Mouse (Mus musculus) 416B (cell line): ENCODE data around the gene Klhl21.

Source experiments
- DNase-seq: peaks from one replicate; pipeline ENCODE4 v3.0.0; 2011; ENCODE audit warnings: low read depth

Gene Klhl21

GRCm38 (mm10) chr4:152021568-152022097, 13.0 kb downstream of the Klhl21 start:
- no peak for DNase-seq

- DNase-seq = no peak
Measured at GRCm38 (mm10) chr4:152022506-152022905, 13.9 kb downstream of the Klhl21 start.

DNA sequence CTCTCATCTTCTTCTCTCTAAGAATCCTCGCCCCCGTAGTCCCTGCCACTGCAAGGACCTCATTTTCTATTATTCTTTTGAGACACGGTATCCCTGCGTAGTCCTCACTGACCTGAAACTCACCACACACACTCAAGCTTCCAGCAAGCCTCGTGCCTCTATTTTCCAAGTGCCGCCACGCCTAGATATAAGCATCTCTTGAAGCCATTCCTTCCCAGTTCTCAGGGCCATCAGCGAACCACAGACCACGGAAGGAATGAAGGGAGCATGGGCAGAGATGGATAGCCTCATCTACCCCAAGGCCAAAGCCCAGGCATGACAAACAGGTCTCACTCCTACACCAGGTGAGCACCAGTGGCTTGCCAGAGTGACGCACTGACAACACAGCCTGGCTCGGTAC, 15.9 kb downstream of the Klhl21 start:
- no peak for DNase-seq

DNA sequence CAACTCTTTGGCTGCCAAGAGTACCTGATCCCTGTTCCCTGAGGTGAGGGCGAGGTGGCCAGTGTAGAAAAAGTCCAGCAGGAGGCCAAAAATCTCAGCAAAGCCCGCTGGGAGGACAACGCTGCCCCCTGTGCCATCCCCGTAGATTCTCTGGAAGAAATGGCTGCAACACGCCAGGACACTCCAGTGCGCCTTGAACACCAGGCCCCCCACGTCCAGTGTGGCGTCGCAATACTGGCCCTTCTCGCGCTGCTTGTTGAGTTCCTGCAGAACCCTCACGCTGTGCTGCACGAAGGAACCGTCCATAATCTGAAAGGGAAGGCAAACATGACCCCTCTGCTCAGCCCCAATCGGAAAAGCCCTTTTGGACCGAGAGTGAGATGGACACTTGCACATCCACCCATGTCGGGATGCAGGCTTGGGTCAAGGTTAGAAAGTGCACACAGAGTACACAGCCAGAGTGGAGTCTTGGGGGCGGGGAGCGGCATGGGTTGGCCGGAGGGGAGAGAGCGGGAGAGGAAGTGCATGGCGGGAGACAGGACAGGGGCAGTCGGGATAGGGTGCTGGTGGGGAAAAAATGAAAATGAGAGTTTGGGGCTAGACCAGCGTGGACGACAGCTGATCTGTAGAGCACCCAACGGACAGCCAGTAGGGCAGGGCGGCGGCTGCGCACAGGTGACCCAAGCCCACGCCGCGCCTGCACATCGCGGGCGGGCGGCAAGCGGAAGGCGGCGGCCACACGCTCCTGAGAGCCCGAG, 18.3 kb downstream of the Klhl21 start:
- no peak for DNase-seq

DNA sequence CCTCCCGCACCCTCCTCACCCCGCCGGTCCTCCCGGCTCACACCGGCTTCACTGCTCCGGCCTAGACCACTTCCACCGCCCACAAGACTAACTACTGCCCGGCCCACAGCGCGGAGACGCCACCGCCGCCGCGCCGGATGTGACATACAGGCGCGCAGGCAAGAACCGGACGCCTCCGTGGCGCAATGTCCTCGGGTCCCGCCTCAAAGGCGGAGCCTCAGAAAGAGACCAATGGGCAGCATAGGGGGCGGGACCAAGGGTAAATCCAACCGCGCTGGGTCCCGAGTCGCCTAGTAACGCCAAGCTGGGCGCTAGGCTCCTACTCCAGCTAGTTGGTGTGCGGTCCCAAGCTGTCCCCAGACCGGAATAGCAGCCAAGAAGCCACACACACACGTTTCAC, 18.9 kb downstream of the Klhl21 start, which contains the start of gene Zbtb48:
Zbtb48 (minus strand) TSS at position 148 of the 400 bp plus-strand sequence.
- DNase-seq = peak; percentile 96

DNA sequence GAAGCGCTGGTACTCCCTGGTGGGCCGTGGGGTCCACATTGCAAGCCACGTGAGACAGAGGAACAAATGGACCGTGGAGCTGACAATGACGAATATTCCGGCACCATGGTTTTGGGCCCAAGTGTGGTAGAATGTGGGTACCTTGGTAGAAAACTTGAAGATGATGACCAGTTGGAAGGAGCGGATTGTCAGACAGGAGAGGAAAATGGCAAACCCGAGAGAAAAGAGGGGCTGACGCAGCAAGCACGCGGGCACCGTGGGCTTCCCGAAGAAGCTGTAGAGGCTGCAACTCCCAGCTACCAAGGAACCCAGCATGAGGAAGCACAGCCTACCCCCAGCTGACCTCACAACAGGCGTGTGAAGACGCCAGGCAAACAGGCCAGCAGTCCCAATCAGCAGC, 19.9 kb downstream of the Klhl21 start:
- no peak for DNase-seq

GRCm38 (mm10) chr4:152029087-152029486, 20.5 kb downstream of the Klhl21 start:
- peak; percentile 41 for DNase-seq

DNA sequence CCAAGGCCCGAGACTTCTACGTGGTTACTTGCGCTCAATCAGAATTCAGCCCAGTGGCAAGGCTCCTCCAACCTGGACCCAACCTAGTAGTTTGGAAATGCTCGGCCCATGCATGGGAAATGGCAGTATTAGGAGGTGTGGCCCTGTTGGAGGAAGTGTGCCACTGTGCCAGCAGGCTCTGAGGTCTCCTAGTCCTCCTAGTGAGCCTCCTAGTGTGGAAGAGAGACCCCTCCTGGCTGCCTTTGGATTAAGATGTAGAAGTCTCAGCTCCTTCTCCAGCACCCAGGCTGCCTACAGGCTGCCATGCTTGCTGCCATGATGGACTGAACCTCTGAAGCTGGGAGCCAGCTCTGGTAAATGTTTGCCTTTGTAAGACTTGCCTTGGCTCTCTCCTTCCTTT, 21.4 kb downstream of the Klhl21 start:
- peak; percentile 64 for DNase-seq

DNA sequence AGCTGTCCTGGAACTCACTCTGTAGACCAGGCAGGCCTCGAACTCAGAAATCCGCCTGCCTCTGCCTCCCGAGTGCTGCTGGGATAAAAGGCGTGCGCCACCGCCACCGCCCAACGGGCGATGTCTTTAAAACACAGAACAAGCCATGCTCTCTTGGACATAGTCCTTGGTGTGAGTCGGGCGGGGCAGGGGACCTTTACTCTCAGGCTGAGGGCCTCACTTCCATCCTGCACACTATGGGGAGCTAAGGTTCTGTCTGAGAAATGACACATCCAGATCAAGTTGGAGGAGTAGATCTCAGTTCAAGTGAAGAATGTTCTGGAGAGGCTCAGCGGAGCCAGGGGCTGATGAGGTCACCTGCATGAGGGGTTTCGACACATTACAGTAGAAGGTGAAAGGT, 24.3 kb downstream of the Klhl21 start:
- no peak for DNase-seq

GRCm38 (mm10) chr4:152036464-152036863, 27.9 kb downstream of the Klhl21 start:
- peak; percentile 46 for DNase-seq

GRCm38 (mm10) chr4:152038225-152038984, 29.8 kb downstream of the Klhl21 start, which contains the start of gene Tas1r1:
Gene Tas1r1 (minus strand): TSS chr4:152038568.
- peak; percentile 75 for DNase-seq

- peak; percentile 90 for DNase-seq
Measured at GRCm38 (mm10) chr4:152038985-152039830, 30.6 kb downstream of the Klhl21 start, which contains the start of gene Nol9. Gene Nol9 (plus strand): TSS chr4:152039321.

- peak; percentile 15 for DNase-seq
Measured at GRCm38 (mm10) chr4:152039831-152040310, 31.3 kb downstream of the Klhl21 start.

DNA sequence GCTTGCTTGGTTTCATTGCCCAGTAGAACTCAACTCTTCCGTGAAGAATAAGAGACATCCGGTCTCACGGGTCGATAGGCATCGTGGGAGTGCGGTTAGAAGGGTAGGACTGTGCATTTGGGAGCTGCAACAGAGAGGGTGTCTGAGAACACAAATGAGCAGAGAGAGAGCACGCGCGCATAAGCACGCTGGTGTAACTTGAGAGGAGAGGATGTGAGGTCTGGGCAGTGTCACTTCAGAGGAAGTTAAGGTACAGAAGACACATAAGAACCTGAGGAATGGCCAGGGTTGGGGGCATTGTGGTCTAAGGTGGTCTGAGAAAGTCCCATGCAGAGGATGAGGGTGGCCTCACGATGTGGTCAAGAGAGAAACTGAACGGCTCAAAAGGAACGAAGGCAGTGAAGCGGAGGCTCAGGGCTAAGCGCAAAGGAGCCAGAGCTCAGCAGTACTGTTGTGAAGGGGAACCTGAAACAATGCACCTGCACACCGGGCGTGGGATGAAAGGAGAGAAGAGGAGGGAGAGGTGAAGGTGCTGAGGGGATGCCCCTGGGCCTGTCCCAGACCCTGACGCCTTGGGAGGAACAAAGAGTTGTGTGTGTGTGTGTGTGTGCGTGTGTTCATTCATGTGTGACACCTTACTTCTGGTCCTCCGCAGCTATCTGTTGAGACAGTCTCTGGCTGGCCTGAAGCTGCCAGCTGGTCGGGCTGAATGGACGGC, 33.5 kb downstream of the Klhl21 start:
- DNase-seq = no peak

DNA sequence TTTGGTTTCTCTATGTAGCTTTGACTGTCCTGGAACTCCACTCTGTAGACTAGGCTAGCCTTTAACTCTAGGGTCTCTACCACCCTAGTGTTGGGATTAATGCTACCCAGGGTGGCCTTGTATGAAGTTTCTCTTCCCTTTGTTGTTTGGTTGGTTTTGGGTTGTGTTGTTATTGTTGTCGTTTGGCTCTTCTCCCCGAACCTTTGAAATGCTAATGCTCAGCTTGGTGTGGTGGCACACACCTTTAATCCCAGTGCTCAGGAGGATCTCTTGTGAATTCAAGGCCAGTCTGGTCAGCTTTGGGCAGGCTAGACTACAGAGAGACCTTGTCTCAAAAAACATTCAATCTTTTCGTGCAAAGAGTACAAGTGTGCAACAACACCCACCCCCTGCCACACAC, 34.6 kb downstream of the Klhl21 start:
- DNase-seq = no peak

DNA sequence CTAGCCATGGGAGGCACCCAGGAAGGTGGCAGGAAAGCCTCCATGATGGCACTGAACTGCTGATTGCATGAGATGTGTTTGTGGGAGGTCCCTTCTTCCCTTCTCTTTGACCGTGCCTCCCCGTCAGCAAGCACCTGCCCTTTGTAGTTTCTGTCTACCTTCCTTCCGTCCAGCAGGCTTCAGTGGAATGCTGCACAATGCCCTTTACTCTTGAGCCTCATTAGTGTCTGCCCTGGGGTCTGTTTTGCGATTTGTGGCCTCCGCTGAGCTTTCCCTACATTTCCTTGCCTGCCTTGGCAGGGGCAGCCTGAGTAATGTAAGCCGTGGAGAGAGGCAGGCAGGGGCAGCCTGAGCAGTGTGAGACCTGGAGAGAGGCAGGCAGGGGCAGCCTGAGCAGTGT, 36.0 kb downstream of the Klhl21 start:
- no peak for DNase-seq

DNA sequence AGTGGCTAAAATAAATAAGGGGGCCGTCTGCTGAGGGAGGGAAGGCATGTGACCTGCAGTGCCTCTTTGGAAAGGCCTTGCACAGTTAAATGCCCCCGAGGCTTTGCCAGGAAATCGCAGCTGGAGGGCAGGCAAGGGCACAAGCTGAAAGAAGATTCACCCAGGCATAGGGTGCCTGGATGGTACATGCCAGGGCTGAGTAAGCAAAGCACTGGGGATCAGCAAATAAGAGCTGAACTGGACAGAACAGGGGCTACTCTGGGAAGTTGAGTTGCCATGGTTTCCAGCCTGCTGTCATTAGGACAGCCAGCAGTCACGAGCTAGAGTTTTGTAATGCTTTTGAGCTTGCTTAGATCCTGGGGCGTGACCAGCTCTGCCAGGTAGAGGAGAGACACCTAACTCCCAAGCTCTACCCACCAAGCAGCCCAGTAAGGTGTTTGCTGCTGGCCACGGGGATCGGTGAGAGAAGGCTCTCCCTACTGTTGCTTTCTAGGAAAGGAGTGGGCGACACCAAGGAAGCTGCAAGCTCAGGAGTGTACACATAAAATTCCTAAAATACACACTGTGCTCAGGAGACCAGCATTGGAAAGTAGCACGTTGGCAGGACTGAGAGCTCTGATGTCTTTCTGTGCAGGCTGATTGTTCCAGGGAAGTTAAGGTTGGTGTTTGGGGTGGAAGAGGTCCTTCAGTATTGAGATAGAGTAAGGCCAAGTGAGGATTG, 53.9 kb downstream of the Klhl21 start:
- no peak for DNase-seq

DNA sequence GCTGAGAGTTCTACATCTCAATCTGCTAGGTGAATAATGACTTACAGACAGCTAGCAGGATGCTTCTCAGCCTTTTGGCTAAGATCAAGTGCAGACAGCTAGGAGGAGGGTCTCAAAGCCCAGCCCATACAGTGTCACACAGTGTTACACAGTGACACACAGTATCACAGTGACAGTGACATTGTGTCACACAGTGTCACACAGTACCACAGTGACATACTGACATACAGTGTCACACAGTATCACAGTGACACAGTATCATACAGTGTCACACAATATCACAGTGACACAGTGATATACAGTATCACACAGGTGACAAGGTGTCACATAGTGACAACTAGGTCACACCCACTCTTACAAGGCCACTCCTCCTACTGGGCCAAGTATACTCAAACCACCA, 58.7 kb downstream of the Klhl21 start:
- DNase-seq = no peak
